8 mouse cellular contexts compared by ENCODE assay signal in genomic region chr6:4086663-4087454, GRCm38 (mm10). TPM values are rescaled to one million over a fixed set of nuclear protein-coding genes. Genes with fewer than 3 reads are reported as not detected.
DNase-seq lines count a peak whose midpoint lies in the region; ATAC-seq lines count a peak whose summit lies in the region.

Gene Bet1, minus strand, starts transcription at chr6:4086972.

- H3K4me1 ChIP-seq in hindbrain, embryonic 15.5 days (replicated peaks), result peaks cover 6% of the 10 kb centered on the region

- 1% methylated on average over 24 of the region's 24 CpGs for WGBS in hindbrain, embryonic 15.5 days

- peak within 1 kb of the TSS; percentile 75 for H3K4me3 ChIP-seq in hindbrain, embryonic 15.5 days

- no peaks in the 10 kb centered on the region for H3K9me3 ChIP-seq in hindbrain, embryonic 15.5 days

- no peak within 1 kb of the TSS for H3K27ac ChIP-seq in hindbrain, embryonic 15.5 days (replicated peaks)

- no peaks in the 10 kb centered on the region for H3K27me3 ChIP-seq in hindbrain, embryonic 15.5 days

- peak within 1 kb of the TSS; percentile 61 for H3K9ac ChIP-seq in hindbrain, embryonic 15.5 days

- no peaks in the 10 kb centered on the region for H3K36me3 ChIP-seq in hindbrain, embryonic 15.5 days

- peak; percentile 90 for DNase-seq in T-cell, adult 2 months (ENCODE audit: low spot score)
- DNase-seq in cerebellum, postnatal 36 days, result peak; percentile 79 to 84
- DNase-seq in frontal cortex, postnatal 36 days (ENCODE audit: low spot score in 2 of 2), result peak; percentile 86 to 94
- DNase-seq in left cerebral cortex, adult 11 months (ENCODE audit: low spot score), result peak; percentile 90
- peak; percentile 92 to 93 for DNase-seq in lung, postnatal 4 days
- DNase-seq in retina, postnatal 7 days (ENCODE audit: low read depth, low spot score), result peak; percentile 85
- DNase-seq in urinary bladder, adult 2 months (ENCODE audit: low spot score), result peak; percentile 68

- H3K4me2 ChIP-seq in hindbrain, embryonic 15.5 days, result peak within 1 kb of the TSS; percentile 58

- peak; percentile 100 for ATAC-seq in hindbrain, embryonic 15.5 days (ENCODE audit: low FRiP score, low read depth)

RNA-seq across cellular contexts. Expression of gene Bet1, which starts in this region (rescaled TPM):
- polyA plus RNA-seq in hindbrain, embryonic 15.5 days (2015; fragmentation: Nextera tagmentation; extraction: Ambion mirVana), result 31.5 and 38.1 TPM in 2 replicates
- polyA plus RNA-seq in urinary bladder, adult 2 months (2012; rRNA removed), result 33.0 and 39.5 TPM in 2 replicates
